Mouse (Mus musculus): ENCODE results near the gene Yod1.
A peak's percentile ranks its signal among the peaks of the same experiment; 100 is the strongest.

Yod1 gene

GRCm38 (mm10) chr1:130732706-130733658 lies 15.9 kb downstream of the Yod1 start:
- DNase-seq, result no peak

GRCm38 (mm10) chr1:130733671-130734070 lies 16.5 kb downstream of the Yod1 start:
- DNase-seq, result peak; percentile 76 to 84

- DNase-seq, result no peak
Observed at GRCm38 (mm10) chr1:130734452-130734851, 17.3 kb downstream of the Yod1 start.

DNA sequence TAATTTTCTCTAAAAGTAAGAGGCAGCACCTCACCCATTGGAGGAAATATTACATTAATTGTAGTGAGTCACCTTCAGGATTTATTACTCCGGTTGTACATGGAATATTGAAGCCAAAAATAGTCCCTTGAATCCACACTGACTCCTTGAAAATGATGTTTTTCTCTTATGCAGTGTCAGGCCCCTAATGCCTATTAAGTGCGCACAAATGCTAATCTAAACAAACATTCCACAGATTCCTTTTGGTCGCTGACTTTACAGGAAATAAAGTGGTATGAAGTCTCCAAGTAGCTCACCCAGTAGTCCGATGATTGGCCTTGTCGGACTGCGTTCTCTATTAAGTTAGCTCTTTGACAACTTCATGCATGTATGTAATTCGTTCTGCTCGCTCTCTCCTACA lies 17.7 kb downstream of the Yod1 start:
- DNase-seq, result no peak

DNA sequence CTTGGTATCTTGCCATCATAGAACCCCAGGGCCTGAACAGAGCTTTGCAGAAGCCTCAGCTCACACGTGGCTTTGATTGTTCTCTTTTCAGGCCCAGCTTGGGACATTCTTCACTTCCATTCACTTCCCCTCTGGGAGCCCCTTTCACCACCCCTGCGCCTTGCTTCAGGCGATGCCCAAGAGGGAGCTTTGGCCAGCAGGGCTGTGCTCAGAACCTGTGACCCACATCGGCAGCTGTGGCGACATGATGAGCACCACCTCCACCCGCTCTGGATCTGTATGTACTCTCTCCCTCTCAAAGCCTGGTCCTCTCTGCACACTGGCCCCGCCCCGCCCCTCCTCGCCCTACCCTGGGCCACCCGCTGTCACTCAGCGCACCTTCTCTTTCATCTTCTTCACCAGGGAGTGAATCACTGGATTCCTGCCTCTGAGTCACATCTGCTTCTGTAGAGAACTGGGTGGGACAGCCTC lies 20.3 kb downstream of the Yod1 start:
- no peak for DNase-seq

- no peak for DNase-seq
Observed at GRCm38 (mm10) chr1:130737916-130738315, 20.8 kb downstream of the Yod1 start.

DNA sequence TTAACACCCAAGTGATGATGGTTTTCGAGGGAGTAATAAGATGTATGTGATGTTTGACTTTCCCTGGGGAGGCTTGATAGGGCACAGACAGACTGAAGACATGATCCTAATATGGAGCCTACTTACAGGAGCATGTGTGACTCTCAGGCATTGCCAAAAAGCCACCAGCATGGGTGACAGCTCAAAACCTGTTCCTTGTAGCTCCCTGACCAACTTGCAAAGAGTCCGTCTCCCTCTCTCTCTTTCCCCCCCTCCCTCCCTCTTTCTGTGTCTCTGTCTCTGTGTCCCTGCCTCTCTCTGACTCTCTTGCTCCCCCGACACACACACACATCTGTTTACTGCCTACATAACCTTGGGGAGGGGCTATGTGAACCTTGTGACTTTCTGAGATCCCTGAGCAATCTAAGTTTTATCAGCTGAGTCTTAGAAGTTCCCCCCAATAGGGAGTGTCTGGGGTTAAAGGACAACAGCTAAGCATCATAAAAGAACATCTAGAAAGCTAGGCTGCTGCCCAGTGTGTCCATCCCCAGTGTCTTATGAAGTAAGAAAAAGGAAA lies 21.5 kb downstream of the Yod1 start:
- no peak for DNase-seq

DNA sequence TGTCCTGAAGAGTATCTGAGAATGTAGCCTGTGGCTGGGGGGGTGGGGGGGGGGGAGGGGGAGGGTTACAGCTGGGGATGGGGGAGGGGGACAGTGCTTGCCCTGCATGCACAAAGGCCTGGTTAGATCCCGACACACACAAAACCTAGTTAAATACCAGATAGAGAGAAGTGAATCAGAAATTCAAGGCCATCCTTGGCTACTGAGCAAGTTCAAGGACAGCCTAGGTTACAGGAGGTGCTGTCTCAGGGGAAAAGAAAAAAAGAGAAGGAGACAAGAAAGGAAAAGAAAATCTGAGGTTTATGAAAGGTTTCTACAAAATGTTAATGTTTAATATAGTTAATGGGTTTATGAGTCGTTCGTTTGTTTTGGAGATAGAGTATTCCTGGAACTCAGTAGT lies 22.5 kb downstream of the Yod1 start:
- no peak for DNase-seq

GRCm38 (mm10) chr1:130740227-130740648 lies 23.1 kb downstream of the Yod1 start:
- peak in 1 of 2 experiments; percentile 58 for DNase-seq

DNA sequence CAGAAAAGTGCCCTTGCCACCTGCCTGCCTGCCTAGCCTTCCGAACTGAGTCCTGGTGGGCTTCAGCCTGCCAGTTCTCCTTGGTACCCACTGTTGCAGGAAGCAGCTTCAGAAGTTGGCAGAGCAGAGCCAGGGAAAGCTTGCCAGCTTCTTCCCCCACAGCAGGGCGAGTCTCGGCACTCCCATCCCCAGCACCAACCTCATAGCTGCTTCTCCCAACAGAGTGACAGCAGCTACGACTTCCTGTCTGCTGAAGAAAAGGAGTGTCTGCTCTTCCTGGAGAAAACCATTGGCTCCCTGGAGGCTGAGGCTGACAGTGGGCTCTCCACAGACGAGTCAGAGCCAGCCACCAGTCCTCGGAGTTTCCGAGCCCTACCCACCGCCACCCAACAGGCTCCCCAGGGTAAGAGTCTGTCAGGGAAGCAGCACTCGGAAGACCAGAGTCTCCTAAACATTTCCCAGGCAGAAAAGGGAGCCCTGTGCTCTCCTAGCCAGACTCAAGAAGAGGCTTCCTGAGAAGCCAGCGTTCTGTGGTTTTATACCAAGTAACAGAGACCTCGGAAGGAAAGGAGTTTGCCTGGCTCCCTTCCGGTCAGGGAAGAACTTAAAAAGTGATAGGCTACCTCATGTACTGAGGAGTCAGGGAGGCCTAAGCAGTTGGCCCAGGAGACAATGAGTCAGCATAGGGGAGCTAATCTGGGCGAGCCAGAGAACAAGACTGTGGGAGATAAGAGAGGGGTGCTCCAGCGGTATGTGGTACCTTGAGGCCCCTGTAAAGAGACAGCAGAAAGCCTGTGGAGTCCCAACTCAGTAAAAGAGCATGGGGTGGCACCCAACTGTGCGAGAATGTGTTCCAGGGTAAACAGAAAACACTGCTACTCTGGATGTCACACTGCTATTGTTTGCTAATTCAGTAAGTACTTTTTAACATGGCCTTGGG lies 23.9 kb downstream of the Yod1 start:
- peak in 1 of 2 experiments; percentile 63 for DNase-seq

DNA sequence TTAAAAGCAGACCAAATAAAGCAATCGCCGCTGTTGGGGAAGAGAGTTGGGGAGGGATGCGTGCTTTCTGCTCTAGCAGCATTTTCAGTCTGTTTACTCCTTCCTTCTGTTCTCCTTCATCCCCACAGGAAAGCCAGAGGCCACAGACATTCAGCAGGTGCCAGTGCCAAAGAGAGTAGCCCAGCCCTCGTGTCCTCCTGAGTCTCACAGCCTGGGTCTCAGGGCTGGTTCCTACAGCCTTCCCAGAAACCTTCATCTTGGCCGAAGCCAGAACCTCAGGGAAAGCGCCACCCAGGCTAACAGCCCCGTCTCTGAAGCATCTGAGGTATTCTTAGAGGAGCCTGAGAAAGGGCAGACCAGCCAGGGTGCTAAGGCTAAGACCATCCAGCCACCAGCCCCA lies 25.1 kb downstream of the Yod1 start:
- DNase-seq, result no peak

DNA sequence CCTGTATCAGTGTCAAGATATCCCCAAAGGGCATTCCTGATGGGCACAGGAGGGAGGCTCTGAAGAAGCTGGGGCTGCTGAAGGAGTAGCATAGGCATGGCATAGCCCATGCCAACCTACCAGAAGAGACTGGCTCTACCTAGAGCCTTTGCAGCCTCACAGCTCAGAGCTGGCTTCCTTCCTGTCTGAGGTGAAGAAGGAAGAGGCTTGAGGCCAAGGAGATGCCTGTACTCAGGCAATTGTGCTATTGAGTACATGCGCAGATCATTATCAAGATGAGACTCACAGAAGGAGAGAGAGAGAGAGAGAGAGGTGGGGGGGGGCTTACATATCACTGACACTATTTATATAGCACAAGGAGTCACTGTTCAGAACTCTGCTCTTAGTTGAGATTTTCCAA lies 26.6 kb downstream of the Yod1 start:
- no peak for DNase-seq

GRCm38 (mm10) chr1:130744217-130744616 lies 27.1 kb downstream of the Yod1 start:
- no peak for DNase-seq

DNA sequence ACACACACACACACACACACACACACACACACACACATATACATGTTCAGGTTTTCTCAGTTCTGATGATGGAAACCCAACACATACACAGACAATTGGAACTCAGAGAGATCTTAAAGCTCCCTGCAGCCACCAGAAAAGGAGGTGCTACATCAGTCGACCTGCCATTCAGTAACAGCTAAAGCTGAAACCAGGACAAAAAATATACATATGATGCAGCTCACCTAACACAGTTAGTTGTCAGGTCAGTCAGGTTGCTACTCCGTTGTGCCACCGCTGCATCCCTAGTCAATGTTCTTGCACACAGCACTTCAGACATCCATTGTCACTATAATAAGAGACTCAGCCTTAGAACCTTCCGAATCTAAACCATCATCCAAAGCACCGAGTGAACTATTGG lies 27.8 kb downstream of the Yod1 start:
- DNase-seq, result no peak

GRCm38 (mm10) chr1:130745591-130745990 lies 28.5 kb downstream of the Yod1 start:
- no peak for DNase-seq

DNA sequence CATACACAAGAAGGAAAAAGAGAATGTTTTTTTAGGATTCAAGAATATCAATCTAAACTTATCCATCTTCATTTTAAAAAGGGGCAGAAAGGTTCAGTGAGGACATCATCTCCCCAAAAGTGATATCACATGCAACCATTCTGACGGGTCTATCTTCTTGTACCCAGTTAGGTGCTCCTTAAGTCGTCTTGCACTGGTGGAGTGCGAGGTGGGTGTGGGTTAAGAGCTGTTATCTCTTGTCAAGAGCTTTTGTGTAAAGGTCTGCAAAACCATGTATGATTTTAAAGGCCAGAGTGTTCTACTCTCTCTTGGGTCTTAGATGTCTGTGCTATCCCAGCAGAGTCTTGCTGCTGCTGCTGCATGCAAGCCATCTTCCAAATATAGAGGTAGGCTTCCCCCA lies 29.7 kb downstream of the Yod1 start:
- no peak for DNase-seq

GRCm38 (mm10) chr1:130759689-130760088 lies 42.6 kb downstream of the Yod1 start:
- DNase-seq, result peak in 1 of 2 experiments; percentile 39

GRCm38 (mm10) chr1:130761597-130761996 lies 44.5 kb downstream of the Yod1 start:
- peak in 1 of 2 experiments; percentile 29 for DNase-seq

- DNase-seq, result peak in 1 of 2 experiments; percentile 51
Observed at GRCm38 (mm10) chr1:130762045-130762760, 45.1 kb downstream of the Yod1 start.

- peak; percentile 94 to 95 for DNase-seq
Observed at GRCm38 (mm10) chr1:130764027-130764461, 46.9 kb downstream of the Yod1 start.

DNA sequence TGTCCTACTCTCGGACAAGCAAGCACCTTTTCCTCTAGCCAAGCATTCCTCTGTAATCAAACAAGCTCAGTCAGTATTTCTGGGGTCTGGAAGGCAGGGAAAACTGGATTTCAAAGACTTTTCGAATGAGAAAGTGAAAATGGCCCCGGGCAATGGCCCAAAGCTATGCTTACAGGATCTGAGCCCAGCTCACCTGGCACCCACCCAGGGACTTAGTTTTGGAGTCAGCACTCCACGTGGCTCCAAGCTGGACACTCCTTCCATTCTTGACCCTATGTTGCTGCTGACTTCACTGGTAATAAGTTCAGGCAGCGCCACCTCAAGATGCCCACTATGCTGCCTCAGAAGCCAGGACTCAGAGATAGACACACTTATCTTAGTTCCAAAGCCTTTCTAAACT lies 49.9 kb downstream of the Yod1 start:
- DNase-seq, result peak; percentile 70 to 78

- DNase-seq, result peak; percentile 42 to 67
Observed at GRCm38 (mm10) chr1:130769925-130770324, 52.8 kb downstream of the Yod1 start.
